Mouse (Mus musculus): ENCODE data around the gene Abca13.

GRCm38 (mm10) chr11:9190772-9191554 is 779 bp upstream of the Abca13 start:
- TF ChIP-seq MYC (IDR thresholded peaks at IDR 0.05; ENCODE audit: low read depth, low read length) (no peak), TCF12 (IDR thresholded peaks at IDR 0.05; ENCODE audit: low read depth, low read length) (no peak), USF2 (conservative IDR thresholded peaks at IDR 0.05; ENCODE audit: low read depth, low read length) (no peak), ZKSCAN1 (IDR thresholded peaks at IDR 0.05; ENCODE audit: borderline replicate concordance, low read depth, low read length) (no peak)

All from CH12.LX (cell line).